ENCODE assay signal across 13 mouse cellular contexts in genomic region chr17:84353902-84354311, GRCm38 (mm10).
DNase-seq lines count a peak whose midpoint lies in the region; ATAC-seq and TF ChIP-seq lines count a peak whose summit lies in the region.
"Had no signal": no experiment of that assay in that cellular context is flagged by ENCODE, and none has a peak within 500 bp of the region (broad histone marks: within the 10 kb centered on the region; RNA-seq: fewer than 3 reads in every experiment).

No protein-coding gene starts in this region.

- intact Hi-C loops in left cerebral cortex, postnatal 4 days (cut with DNase I), result no loop called here
- intact Hi-C loops in left cerebral cortex, postnatal 25 days (cut with DNase I), result no loop called here

- dilution Hi-C loops in CH12.LX (cut with MboI; ENCODE audit: extremely low pct_ligation_motif_present, extremely low pct_unique_long_range_greater_than_20kb, low sequenced_read_pairs), result no loop called here

- H3K27ac ChIP-seq in CH12.LX (ENCODE audit: insufficient read depth, low read depth), result peak overlapping the region; percentile 92
- H3K27ac ChIP-seq in embryonic facial prominence, embryonic 14.5 days (replicated peaks; ENCODE audit: low read depth, low read length), result peak overlapping the region; percentile 52; the same call in 1 of the 2 replicates
- H3K27ac ChIP-seq: forebrain, embryonic 13.5 days; intestine, embryonic 15.5 days had no signal

- no peak for ATAC-seq in embryonic facial prominence, embryonic 14.5 days (ENCODE audit: low read depth)
- ATAC-seq: forebrain, embryonic 13.5 days; intestine, embryonic 15.5 days had no signal

- TF ChIP-seq CTCF in CH12.LX (conservative IDR thresholded peaks at IDR 0.05 in 1 of 2, IDR thresholded peaks at IDR 0.05 in 1 of 2; ENCODE audit: low read depth in 2 of 2, low read length in 2 of 2), result no peak

- H3K9ac ChIP-seq in CH12.LX (ENCODE audit: insufficient read depth, low read depth), result peak overlapping the region; percentile 34; the same call in 1 of the 2 replicates
- no peak overlapping the region for H3K9ac ChIP-seq in embryonic facial prominence, embryonic 14.5 days (ENCODE audit: low read depth, low read length)
- H3K9ac ChIP-seq: forebrain, embryonic 13.5 days; intestine, embryonic 15.5 days had no signal

- H3K36me3 ChIP-seq in CH12.LX (replicated peaks in 1 of 2; ENCODE audit: control insufficient read depth in 1 of 2, insufficient read depth in 1 of 2, low read length in 1 of 2), result peaks cover 12 to 53% of the 10 kb centered on the region in 2 experiments
- peaks cover 16% of the 10 kb centered on the region; the same call in 1 of the 2 replicates for H3K36me3 ChIP-seq in embryonic facial prominence, embryonic 14.5 days (ENCODE audit: control insufficient read depth, insufficient read depth, low read length)
- H3K36me3 ChIP-seq: intestine, embryonic 15.5 days had no signal

- no peaks in the 10 kb centered on the region for H3K9me3 ChIP-seq in CH12.LX (replicated peaks; ENCODE audit: low read length)
- no peaks in the 10 kb centered on the region for H3K9me3 ChIP-seq in embryonic facial prominence, embryonic 14.5 days (ENCODE audit: control insufficient read depth, low read length)
- H3K9me3 ChIP-seq: forebrain, embryonic 13.5 days; intestine, embryonic 15.5 days had no signal

- H3K79me2 ChIP-seq in CH12.LX (replicated peaks; ENCODE audit: control insufficient read depth, extremely low read depth, insufficient read depth, poor library complexity, severe bottlenecking), result no peaks in the 10 kb centered on the region

- DNase-seq in left cerebral cortex, postnatal 4 days, result peak; percentile 56
- DNase-seq in left cerebral cortex, postnatal 25 days (ENCODE audit: low spot score in 2 of 2), result no peak
- DNase-seq in CH12.LX (ENCODE audit: extremely low read depth), result peak; percentile 82
- peak; percentile 76 for DNase-seq in cerebellum, adult 11-12 months
- no peak for DNase-seq in embryonic facial prominence, embryonic 14.5 days (ENCODE audit: low spot score)
- DNase-seq in gastrocnemius, postnatal 4 days (ENCODE audit: low spot score in 2 of 2), result no peak
- DNase-seq in T-cell, adult 2 months (ENCODE audit: low spot score), result no peak
- no peak for DNase-seq in gastrocnemius, postnatal 25 days
- DNase-seq: gastrocnemius, postnatal 10 days; heart, postnatal 14 days; lung, postnatal 4 days had no signal

- in situ Hi-C loops in CH12.LX (cut with MboI; ENCODE audit: low pct_ligation_motif_present, low pct_unique_long_range_greater_than_20kb, low sequenced_read_pairs), result no loop called here

- H3K4me2 ChIP-seq in CH12.LX (ENCODE audit: insufficient read depth, low read depth, poor library complexity, severe bottlenecking), result peak overlapping the region; percentile 54
- H3K4me2 ChIP-seq in embryonic facial prominence, embryonic 14.5 days (ENCODE audit: low read depth, low read length), result no peak overlapping the region
- H3K4me2 ChIP-seq: forebrain, embryonic 13.5 days; intestine, embryonic 15.5 days had no signal

- peaks cover 15 to 48% of the 10 kb centered on the region in 2 experiments for H3K4me1 ChIP-seq in CH12.LX (ENCODE audit: control insufficient read depth in 1 of 2, insufficient read depth in 2 of 2)
- peaks cover 26% of the 10 kb centered on the region for H3K4me1 ChIP-seq in embryonic facial prominence, embryonic 14.5 days (ENCODE audit: control insufficient read depth, insufficient read depth, low read length)

- peak; percentile 81 for TF ChIP-seq EP300 in CH12.LX (IDR thresholded peaks at IDR 0.05; ENCODE audit: low read length)

- TF ChIP-seq POLR2A in CH12.LX (IDR thresholded peaks at IDR 0.05; ENCODE audit: low read depth, low read length), result peak; percentile 30; the same call in 1 of the 2 replicates

- TF ChIP-seq RAD21 in CH12.LX (IDR thresholded peaks at IDR 0.05; ENCODE audit: low read depth, low read length), result no peak

- H3K27me3 ChIP-seq in CH12.LX (replicated peaks), result no peaks in the 10 kb centered on the region
- no peaks in the 10 kb centered on the region for H3K27me3 ChIP-seq in embryonic facial prominence, embryonic 14.5 days (replicated peaks; ENCODE audit: control insufficient read depth, insufficient read depth, low read length)
- H3K27me3 ChIP-seq: forebrain, embryonic 13.5 days; intestine, embryonic 15.5 days had no signal

- no peak overlapping the region for H3K4me3 ChIP-seq in CH12.LX (replicated peaks in 1 of 3; ENCODE audit: low read depth in 2 of 3, low read length in 2 of 3, poor library complexity in 1 of 3)
- H3K4me3 ChIP-seq in embryonic facial prominence, embryonic 14.5 days (ENCODE audit: low read depth, low read length), result no peak overlapping the region
- H3K4me3 ChIP-seq: forebrain, embryonic 13.5 days; intestine, embryonic 15.5 days had no signal

- WGBS in embryonic facial prominence, embryonic 14.5 days, result 77% methylated on average over 5 of the region's 5 CpGs

TF ChIP-seq in CH12.LX, 34 proteins besides CTCF, POLR2A, EP300 and RAD21:
- TF ChIP-seq ETS1 (conservative IDR thresholded peaks at IDR 0.05; ENCODE audit: low read depth, low read length) (peak; percentile 58), NRF1 (IDR thresholded peaks at IDR 0.05; ENCODE audit: low read depth, low read length) (peak; percentile 82), MYC (IDR thresholded peaks at IDR 0.05; ENCODE audit: low read depth, low read length) (peak; percentile 68), ZNF384 (IDR thresholded peaks at IDR 0.05; ENCODE audit: low read depth, low read length) (peak; percentile 50), PAX5 (IDR thresholded peaks at IDR 0.05; ENCODE audit: low read length) (no peak), RCOR1 (conservative IDR thresholded peaks at IDR 0.05; ENCODE audit: low read depth, low read length) (no peak), TBP (conservative IDR thresholded peaks at IDR 0.05; ENCODE audit: low read depth, low read length) (0 out of 2 replicates have a peak, but pooled peaks have one; percentile 13), MAFK (IDR thresholded peaks at IDR 0.05; ENCODE audit: insufficient replicate concordance, low read length) (0 out of 2 replicates have a peak, but pooled peaks have one; percentile 32), HCFC1 (IDR thresholded peaks at IDR 0.05; ENCODE audit: low read depth, low read length) (no peak), MAX (IDR thresholded peaks at IDR 0.05; ENCODE audit: low read length) (peak; percentile 42; the same call in 1 of the 2 replicates), POLR2AphosphoS2 (IDR thresholded peaks at IDR 0.05; ENCODE audit: low read depth, low read length) (no peak), UBTF (IDR thresholded peaks at IDR 0.05; ENCODE audit: low read depth, low read length) (peak; percentile 70; the same call in 1 of the 2 replicates), KAT2A (IDR thresholded peaks at IDR 0.05; ENCODE audit: insufficient replicate concordance, low read length) (no peak), ZMIZ1 (IDR thresholded peaks at IDR 0.05; ENCODE audit: low read depth, low read length) (no peak), CHD2 (IDR thresholded peaks at IDR 0.05; ENCODE audit: low read length) (no peak; the same call in none of the 2 replicates), TCF12 (IDR thresholded peaks at IDR 0.05; ENCODE audit: low read depth, low read length) (peak; percentile 68), SIN3A (IDR thresholded peaks at IDR 0.05; ENCODE audit: low read length) (peak; percentile 45), MAZ (IDR thresholded peaks at IDR 0.05; ENCODE audit: low read depth, low read length) (no peak), MEF2A (IDR thresholded peaks at IDR 0.05; ENCODE audit: borderline replicate concordance, low read depth, low read length) (peak; percentile 68), ZC3H11A (IDR thresholded peaks at IDR 0.05; ENCODE audit: low read depth, low read length) (no peak), BHLHE40 (IDR thresholded peaks at IDR 0.05; ENCODE audit: low read depth, low read length) (peak; percentile 51; the same call in 1 of the 2 replicates), JUN (IDR thresholded peaks at IDR 0.05; ENCODE audit: insufficient read depth, low read depth, low read length) (no peak), IRF4 (IDR thresholded peaks at IDR 0.05; ENCODE audit: low read depth, low read length) (peak; percentile 82), USF2 (conservative IDR thresholded peaks at IDR 0.05; ENCODE audit: low read depth, low read length) (no peak), ZKSCAN1 (IDR thresholded peaks at IDR 0.05; ENCODE audit: borderline replicate concordance, low read depth, low read length) (no peak), JUND (conservative IDR thresholded peaks at IDR 0.05; ENCODE audit: low read depth, low read length) (peak; percentile 43; the same call in 1 of the 2 replicates), CHD1 (IDR thresholded peaks at IDR 0.05; ENCODE audit: low read depth, low read length) (no peak), SMC3 (IDR thresholded peaks at IDR 0.05; ENCODE audit: low read depth, low read length) (no peak; the same call in 1 of the 2 replicates), NELFE (IDR thresholded peaks at IDR 0.05; ENCODE audit: low read depth, low read length) (0 out of 2 replicates have a peak, but pooled peaks have one; percentile 48), E2F4 (IDR thresholded peaks at IDR 0.05; ENCODE audit: insufficient replicate concordance, low read depth, low read length) (no peak), MXI1 (IDR thresholded peaks at IDR 0.05; ENCODE audit: low read depth, low read length) (peak; percentile 44; the same call in 1 of the 2 replicates), ELF1 (IDR thresholded peaks at IDR 0.05; ENCODE audit: low read depth, low read length) (peak; percentile 44; the same call in 1 of the 2 replicates), USF1 (IDR thresholded peaks at IDR 0.05; ENCODE audit: low read depth, low read length) (no peak), GABPA (IDR thresholded peaks at IDR 0.05; ENCODE audit: insufficient replicate concordance, low read depth, low read length) (no peak)

Comparison
In these comparisons a context has a peak if more than half of its experiments do, and no peak if none do; other contexts are left out.
1. DNase-seq: peak in left cerebral cortex, postnatal 4 days (single experiment), CH12.LX (single experiment) and cerebellum, adult 11-12 months (single experiment); none in left cerebral cortex, postnatal 25 days (0 of 2), embryonic facial prominence, embryonic 14.5 days (single experiment), gastrocnemius, postnatal 4 days (0 of 2), T-cell, adult 2 months (single experiment) and gastrocnemius, postnatal 25 days (single experiment).